ENCODE assay signal across 1 mouse cellular context in the genomic region with DNA sequence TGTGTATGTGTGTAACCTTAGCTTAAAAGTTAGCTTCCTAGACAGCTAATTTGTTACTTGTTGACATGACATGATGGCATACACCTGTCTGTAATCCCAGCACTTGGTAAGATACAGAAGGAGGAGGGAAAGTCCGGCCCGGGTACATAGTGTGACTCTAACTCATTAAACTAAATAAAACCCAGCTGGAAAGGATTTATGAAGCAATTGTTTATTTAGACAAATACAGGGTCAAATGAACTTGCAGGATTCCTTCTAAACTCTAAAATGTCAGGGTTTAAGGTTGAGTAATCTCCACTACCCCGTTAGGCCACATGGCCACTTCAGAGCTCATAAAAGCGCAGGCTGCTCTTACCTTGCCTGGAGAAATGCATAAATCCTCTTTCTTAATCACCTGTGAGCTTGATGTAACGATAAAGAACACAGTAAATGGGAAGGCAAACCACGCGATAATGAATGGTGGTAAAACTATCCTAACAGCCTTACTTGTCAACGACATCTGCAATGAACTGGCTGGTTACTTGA.
TF ChIP-seq lines count a peak whose summit lies in the region.

No protein-coding gene starts in this region.

TF ChIP-seq in MEL, 35 proteins besides CTCF, POLR2A, EP300 and RAD21:
- TF ChIP-seq SIN3A (IDR thresholded peaks at IDR 0.05; ENCODE audit: low read length) (no peak), MXI1 (IDR thresholded peaks at IDR 0.05; ENCODE audit: low read depth, low read length) (no peak), JUND (IDR thresholded peaks at IDR 0.05; ENCODE audit: low read depth, low read length) (no peak), TBP (IDR thresholded peaks at IDR 0.05; ENCODE audit: low read depth, low read length) (no peak), SMC3 (IDR thresholded peaks at IDR 0.05; ENCODE audit: low read depth, low read length) (no peak), ZMIZ1 (IDR thresholded peaks at IDR 0.05; ENCODE audit: low read depth, low read length) (no peak), USF2 (IDR thresholded peaks at IDR 0.05; ENCODE audit: borderline replicate concordance in 1 of 2, insufficient read depth in 1 of 2, low read depth in 1 of 2, low read length in 2 of 2) (no peak), TAL1 (IDR thresholded peaks at IDR 0.05; ENCODE audit: low read length) (no peak), CHD2 (IDR thresholded peaks at IDR 0.05; ENCODE audit: low read length) (no peak)
